Mouse (Mus musculus) layer of hippocampus, postnatal 25 days (tissue): Measurements from ENCODE around the gene Grk1. TPM values are rescaled to one million over a fixed set of nuclear protein-coding genes. Genes with fewer than 3 reads are reported as not detected.

ENCODE experiments used
- DNase-seq, 2 experiments: peaks; one replicate each; pipeline ENCODE4 v3.0.0; 2022; ENCODE audit warnings: mixed read lengths in 2 of 2, low spot score in 1 of 2; ENCODE audit errors: extremely low spot score in 1 of 2
- total RNA-seq, 2 experiments: library from RNA; stranded (reverse); gene quantifications; 2 replicates each; pipeline ENCODE4 v1.2.3; 2021

Grk1 gene
- total RNA-seq, 2 experiments from 2014 or later = not detected

- no peak for DNase-seq
These were observed 22.5 kb downstream of the Grk1 start for GRCm38 (mm10) chr8:13427351-13427750.

DNA sequence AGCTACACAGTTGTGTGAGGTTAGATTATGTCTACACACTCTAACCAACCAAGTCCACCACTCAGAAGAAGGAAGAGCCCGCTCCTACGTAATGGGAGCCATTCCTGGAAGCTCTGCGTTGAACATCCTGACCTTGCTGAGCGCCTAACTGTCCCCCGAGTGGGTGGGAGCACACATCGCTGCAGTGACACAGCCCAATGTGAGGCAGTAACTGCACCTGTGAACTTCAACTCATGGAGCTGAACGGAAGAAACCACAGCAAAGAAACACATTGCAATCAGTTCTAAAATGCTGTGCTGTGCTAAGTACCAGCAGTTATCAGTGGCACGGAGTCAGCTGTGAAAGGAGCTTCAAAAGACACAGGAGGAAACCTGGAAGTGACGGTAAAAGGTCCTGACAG is 23.3 kb downstream of the Grk1 start:
- no peak for DNase-seq

DNA sequence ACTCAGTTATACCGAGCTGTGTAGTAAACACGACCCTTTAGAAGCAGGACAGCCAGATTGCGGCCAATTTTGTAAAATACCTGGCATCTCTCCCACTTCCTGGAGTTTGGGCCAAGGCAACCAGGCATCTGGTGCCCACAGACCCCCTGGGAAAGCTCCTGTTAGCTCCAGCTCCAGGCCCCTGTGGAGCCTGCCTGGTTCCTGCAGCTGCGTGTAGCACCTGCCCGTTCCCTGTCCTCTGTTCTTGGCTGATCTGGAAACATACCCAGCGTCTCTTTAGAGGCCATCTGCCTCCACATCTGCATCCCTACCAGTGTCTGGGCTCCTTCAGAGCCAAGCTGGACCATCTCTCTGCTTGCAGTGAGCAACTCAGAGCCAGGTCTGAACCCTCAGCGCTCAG is 25.5 kb downstream of the Grk1 start:
- DNase-seq = no peak

- DNase-seq = no peak
These were observed 26.0 kb downstream of the Grk1 start for GRCm38 (mm10) chr8:13430866-13431265.

DNA sequence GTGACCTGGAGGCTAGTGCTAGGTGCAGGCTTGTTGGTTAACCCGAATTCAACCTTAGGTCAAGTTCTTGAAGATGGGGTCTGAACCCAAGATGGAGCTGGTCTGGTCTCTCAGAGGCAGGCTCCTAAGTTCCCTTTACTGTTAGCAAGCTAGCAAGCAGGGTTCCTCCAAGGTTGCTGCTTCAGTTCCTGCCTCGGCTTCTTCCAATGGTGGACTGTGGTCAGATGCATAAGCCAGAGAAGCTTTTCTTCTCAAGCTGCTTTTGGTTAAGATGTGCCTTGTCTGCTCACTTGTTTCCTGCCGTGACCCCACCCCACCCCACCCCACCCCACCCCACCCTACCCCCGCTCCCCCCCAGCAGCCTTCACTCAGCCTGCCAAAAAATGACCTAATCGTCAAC is 28.2 kb downstream of the Grk1 start:
- DNase-seq = no peak

DNA sequence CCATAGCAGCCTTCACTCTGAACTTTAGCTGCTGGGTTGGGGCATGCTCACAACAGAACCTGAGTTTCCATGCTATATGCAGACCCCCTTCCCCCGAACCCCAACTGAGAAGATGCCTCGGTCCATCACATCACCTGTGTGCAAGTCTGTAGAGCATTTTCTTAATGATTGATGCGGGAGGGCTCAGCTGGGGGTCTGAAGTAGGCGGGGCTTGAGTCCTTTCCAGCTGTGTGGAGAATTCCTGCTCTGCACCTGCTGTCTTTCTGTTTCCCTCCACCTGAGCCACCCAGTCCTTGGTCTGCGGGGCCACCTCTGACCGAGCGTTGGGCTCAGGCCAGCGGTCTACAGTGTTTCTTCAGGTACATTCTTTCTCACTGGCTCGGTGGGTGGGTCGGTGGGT is 30.0 kb downstream of the Grk1 start, which contains the start of gene Tmem255b:
Tmem255b (plus strand) TSS at position 301 of the 400 bp plus-strand sequence.
- DNase-seq = no peak

DNA sequence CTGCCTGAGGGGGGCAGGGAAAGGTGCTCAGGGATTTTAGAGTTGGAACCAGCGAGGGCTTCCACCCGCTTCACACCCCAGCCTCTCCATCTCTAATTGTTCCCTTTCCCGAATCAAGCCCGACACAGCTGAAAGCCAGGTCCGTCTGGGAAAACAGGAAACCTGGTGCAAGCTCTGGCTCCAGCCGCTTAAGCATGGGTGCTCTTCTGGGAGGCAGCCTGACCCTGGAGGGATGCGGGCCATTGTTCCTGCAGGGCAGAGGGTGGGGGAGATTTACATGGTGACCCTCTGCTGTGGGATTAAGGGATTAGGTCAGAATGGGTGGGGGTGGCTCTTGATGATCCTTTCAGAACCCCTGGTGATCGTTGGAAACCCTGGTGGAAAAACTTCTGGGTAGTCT is 31.2 kb downstream of the Grk1 start:
- no peak for DNase-seq

GRCm38 (mm10) chr8:13437531-13437930 is 32.6 kb downstream of the Grk1 start:
- DNase-seq = no peak

DNA sequence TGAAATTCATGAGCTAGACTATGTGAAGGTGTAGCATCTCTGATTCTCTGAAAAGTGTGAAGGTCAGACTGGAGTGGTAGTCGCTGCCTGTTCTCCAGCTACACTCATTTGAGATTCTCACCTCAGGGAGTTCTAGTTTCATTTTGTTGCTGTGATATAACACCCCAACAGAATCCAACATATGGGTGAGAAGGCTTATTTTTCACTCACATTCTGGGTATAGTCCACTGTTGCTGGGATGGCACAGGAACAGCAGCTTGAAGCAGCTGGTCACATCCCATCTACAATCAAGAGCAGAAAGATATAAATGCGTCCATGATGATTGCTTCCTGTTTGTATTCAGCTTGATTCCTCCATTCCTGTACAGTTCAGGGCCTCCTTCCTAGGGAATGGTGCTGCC is 37.3 kb downstream of the Grk1 start:
- no peak for DNase-seq

GRCm38 (mm10) chr8:13446456-13446855 is 41.6 kb downstream of the Grk1 start:
- peak in 1 of 2 experiments; percentile 49 for DNase-seq

- DNase-seq = no peak
These were observed 43.3 kb downstream of the Grk1 start for GRCm38 (mm10) chr8:13448145-13448544.

GRCm38 (mm10) chr8:13451747-13452277 is 46.9 kb downstream of the Grk1 start:
- no peak for DNase-seq

DNA sequence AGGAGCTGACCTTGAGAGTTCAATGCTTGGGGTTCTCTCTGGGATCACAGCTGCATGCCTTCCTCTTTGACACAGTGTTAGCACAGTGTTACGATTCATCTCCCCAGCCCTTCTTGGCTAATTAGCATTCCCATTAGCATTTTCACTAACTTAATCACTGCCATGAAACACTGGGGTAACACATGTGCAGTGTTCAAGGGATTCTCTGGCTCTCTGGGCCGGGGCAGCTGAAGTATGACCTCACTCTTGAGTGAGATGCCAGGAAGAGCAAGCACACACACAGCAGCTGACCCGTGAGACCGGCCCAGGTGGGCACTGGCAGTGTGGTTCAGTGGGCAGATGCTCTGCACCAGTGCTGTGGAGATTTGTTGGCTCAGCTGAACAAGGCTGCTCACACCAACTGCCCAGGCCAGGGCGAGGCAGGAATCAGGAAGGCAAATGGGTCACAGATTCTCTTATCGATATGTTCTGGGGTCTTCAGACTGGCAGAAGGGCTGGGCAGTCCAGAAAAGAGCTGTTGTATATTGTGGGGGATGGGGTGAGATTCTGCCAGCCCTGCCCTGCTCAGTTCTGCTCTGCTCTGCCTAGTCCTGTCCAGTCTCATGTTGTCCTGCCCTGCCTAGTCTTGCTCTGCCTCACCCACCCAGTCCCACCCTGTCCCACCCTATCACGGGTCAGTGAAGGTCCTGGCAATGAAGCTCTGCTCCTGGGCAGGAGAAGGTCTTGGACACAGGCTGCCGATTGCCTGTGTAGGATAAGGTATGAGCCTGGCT is 49.6 kb downstream of the Grk1 start:
- no peak for DNase-seq

DNA sequence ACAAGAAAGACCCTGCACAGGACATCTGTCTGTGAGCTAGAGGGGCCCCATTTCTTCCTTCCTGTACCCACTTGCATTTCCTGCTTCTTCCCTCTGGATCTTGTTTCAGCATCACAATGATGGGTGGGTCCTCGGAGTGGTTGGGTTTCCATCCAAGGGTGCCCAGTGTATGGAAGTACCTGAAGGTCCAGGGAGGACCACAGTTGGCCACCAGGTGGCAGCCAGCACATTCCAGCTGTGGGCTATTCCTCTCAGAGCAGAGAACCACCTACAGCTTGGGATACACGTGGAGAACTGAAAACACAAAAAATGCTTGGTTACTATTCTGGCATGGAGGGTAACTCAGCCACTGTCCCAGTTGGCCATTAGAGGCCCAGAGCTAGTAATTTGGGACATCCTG is 50.4 kb downstream of the Grk1 start:
- peak in 1 of 2 experiments; percentile 56 for DNase-seq

GRCm38 (mm10) chr8:13459431-13459830 is 54.5 kb downstream of the Grk1 start:
- DNase-seq = no peak

DNA sequence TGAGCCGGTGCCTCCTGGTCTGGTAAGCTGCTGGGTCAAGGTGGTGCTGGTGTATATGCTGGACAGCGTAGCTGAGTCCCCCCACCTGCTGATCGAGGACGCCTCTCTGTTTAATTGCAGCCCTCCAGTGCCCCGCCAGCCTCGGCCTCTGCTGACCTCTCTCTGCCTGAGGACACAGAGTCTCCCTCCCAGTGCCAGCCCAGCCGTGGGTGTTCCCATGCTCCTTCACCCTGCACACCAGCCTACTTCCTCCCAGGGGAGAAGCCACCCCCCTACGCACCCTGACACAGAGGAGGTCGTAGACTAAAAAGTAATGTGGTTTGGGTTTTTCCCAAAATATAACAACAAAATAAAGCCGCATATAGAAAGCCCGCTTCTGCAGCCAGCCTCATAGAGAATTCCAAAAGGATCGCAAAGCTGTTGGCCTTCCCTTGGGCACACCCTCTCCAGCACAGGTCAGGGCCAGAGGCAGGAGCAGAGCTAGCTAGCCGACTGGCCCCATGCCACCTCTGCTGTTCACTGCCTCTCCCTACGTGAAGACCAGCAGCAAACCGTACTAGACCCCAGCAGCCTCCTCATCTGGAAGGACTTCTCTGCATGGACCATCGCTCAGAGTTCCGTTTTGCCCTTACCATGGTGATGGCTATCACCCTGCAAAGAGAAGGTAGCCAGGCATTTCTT is 56.3 kb downstream of the Grk1 start:
- no peak for DNase-seq

GRCm38 (mm10) chr8:13461843-13462242 is 57.0 kb downstream of the Grk1 start:
- DNase-seq = peak; percentile 81 to 95

- no peak for DNase-seq
These were observed 57.5 kb downstream of the Grk1 start for GRCm38 (mm10) chr8:13462392-13462791.

DNA sequence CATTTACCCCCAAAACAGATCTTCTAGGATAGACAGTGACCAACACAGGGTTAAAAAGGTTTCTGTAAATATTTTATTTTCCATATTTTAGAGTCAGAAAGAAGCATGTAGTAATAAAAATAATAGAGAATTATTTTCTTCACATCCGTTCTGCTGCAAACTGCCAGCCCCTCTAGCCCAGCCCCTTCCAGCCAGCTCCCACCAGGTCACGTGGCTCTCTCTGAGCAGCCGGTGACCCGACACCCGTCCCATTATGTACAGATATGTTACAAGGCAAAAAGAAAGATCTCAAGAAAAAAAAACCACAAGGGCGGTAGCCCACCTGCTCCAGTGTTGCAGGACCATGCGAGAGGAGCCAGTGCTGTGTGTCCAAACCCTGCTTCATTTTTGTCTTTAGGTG is 60.4 kb downstream of the Grk1 start:
- no peak for DNase-seq

- peak in 1 of 2 experiments; percentile 32 for DNase-seq
These were observed 62.1 kb downstream of the Grk1 start for GRCm38 (mm10) chr8:13466989-13467388.

DNA sequence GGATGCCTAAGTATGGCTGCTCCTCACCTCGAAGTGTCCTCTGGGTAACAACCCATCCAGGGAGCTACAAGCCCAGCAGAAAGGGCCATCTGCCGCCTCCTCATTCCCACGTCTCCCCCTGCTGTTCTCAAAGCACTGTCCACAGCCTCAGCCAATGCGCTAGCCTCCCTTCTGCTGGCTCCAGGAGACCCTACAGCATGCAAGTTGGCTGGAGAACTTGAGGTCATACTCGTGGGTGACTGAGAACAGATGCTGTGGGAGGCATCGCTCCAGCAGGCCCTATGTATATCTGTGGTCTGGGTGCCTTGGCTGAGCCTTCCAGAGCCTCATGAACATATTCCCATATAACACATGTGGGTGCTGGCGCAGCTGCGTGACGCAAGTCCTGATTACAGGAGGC is 63.9 kb downstream of the Grk1 start:
- no peak for DNase-seq

- DNase-seq = no peak
These were observed 66.6 kb downstream of the Grk1 start for GRCm38 (mm10) chr8:13471484-13471883.
